Mouse (Mus musculus) left cerebral cortex, postnatal 25 days (tissue): ENCODE results near the gene Tmc3. TPM values are rescaled to one million over a fixed set of nuclear protein-coding genes. Genes with fewer than 3 reads are reported as not detected.

Source experiments
- DNase-seq, 2 experiments: peaks; one replicate each; pipeline ENCODE4 v3.0.0; 2022; ENCODE audit warnings: low spot score in 2 of 2, mixed read lengths in 1 of 2
- intact Hi-C: fragments of 180-260 bp; cut with DNase I; formaldehyde crosslinking; loops from one replicate; pipeline ENCODE4 v1.15.1; 2025
- total RNA-seq, 2 experiments: library from RNA; stranded (reverse); gene quantifications; 2 replicates each; pipeline ENCODE4 v1.2.3; 2021

Tmc3 gene
- total RNA-seq, 2 experiments from 2014 or later: 0.07 to 0.14 TPM

- no peak for DNase-seq
- intact Hi-C loops: no loop called here
Observed at GRCm38 (mm10) chr7:83661031-83661430, 76.3 kb downstream of the Tmc3 start.

- intact Hi-C loops: no loop called here
Observed at GRCm38 (mm10) chr7:83661763-83662162, 77.0 kb downstream of the Tmc3 start.

DNA sequence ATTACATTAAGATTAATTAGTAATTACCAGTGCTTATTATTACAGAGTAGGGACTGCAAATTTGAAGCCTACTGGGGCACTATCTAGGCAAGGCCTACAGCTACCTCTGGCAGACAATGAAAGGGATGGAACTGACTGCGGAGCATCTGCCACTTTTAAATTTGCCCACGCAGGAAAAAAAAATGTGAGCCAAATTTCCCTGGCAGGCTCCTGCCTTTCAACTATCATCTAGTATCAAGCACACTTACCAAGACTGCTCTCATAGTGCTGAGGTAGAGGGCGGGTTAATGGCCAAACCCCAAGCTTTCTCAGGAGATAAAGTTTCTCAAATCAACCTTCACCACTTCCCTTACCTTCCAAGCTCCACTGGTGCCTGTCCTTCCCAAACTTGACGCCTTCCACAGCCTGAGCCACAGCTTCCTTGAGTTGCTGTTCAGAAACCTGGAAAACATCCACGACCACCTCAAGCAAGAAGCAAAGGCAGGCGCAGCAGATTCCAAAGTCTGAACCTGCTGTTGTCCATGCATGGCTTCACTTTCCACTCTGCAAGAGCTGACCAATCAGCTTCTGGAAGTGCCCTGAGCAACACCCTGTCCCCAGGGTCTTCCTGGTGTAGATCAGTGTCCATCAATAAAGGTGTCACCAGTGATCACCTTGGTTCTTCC is 78.1 kb downstream of the Tmc3 start:
- intact Hi-C loops: no loop called here
- peak in 1 of 2 experiments; percentile 66 for DNase-seq

More at GRCm38 (mm10) chr7:83661763-83662162, 77.0 kb downstream of the Tmc3 start:
- no peak for DNase-seq

DNA sequence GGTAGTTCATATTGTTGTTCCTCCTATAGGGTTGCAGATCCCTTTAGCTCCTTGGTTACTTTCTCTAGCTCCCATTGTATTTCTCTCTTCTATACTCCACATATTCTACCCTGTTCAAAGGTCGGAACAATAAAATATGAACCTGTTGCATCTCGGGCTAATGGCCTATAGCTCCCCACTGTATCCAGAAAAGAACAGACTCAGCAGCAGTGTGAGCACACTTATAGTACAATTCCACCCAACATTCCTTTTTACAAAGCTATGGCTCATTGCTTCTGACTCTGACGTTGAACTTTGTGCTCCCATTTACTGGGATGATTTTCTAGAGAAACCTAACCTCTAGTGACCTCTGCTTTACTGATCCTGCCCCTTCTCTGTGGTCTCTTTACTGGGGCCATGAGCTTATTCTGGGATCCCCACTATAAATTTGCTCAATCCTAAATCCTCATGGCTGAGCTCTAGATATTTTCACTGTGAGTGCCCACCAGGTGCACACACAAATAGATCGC is 81.4 kb downstream of the Tmc3 start:
- intact Hi-C loops: loop anchor here (5.0 kb wide), 1 partner anchor 221 kb away; no protein-coding TSS in a partner anchor

GRCm38 (mm10) chr7:83667936-83668645 is 83.4 kb downstream of the Tmc3 start:
- DNase-seq: no peak
- intact Hi-C loops: loop anchor here (2.0 to 5.0 kb wide), 3 partner anchors 107 to 219 kb away; no protein-coding TSS in a partner anchor

More for the DNA sequence above, 81.4 kb downstream of the Tmc3 start:
- DNase-seq: no peak

DNA sequence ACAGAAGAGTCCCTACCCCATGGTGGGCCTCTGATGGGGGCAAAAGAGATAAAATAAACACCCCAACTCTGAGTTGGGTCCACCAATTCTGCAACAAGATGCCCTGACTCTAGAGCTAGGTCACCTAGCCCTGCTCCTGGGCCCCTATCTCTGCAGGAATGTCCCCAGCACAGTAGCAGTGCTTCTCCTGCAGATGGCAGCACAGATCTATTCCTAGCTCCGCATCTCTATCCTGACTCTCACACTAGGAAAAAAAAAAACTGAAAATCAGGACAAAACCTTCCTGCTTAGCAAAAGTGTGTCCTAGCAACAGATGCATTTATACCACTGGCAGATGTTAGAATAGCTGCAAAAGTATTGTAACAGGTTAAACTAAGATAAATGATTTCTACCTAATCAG is 84.0 kb downstream of the Tmc3 start:
- intact Hi-C loops: loop anchor here (2.0 to 5.0 kb wide), 3 partner anchors 106 to 219 kb away; no protein-coding TSS in a partner anchor
- DNase-seq: peak; percentile 67 to 78

DNA sequence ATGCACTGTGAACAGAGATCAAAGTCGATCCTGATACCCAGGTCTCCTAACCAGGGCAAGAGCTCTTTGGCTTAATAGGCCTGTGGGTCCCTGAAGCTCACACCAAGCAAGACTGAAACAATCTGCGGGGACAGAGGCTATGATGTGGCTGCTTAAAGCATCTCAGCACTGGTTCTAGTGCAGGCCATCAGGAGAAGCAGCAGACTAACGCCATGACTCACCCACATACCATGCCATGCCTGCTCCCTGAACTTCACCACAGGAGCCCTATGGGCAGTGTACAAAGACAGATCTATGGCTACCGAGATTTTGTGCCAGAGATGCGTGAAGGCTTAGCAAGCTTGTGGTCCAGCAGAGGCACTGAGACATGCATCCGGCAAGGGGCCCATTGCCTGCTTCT is 86.8 kb downstream of the Tmc3 start:
- intact Hi-C loops: no loop called here
- DNase-seq: no peak

Other genes starting within 250 kb of the Tmc3 start
- gene Stard5, start 47.0 kb downstream of the Tmc3 start, total RNA-seq: 1 to 10 TPM; 6.5 to 9.6 TPM
- gene Il16, start 160.8 kb downstream of the Tmc3 start, total RNA-seq: 1 to 10 TPM; 1.9 to 2.7 TPM
- gene Cfap161, start 210.0 kb downstream of the Tmc3 start, total RNA-seq: under 1 TPM; 0.25 to 0.80 TPM